ENCODE assay signal across 15 mouse cellular contexts in the genomic region with DNA sequence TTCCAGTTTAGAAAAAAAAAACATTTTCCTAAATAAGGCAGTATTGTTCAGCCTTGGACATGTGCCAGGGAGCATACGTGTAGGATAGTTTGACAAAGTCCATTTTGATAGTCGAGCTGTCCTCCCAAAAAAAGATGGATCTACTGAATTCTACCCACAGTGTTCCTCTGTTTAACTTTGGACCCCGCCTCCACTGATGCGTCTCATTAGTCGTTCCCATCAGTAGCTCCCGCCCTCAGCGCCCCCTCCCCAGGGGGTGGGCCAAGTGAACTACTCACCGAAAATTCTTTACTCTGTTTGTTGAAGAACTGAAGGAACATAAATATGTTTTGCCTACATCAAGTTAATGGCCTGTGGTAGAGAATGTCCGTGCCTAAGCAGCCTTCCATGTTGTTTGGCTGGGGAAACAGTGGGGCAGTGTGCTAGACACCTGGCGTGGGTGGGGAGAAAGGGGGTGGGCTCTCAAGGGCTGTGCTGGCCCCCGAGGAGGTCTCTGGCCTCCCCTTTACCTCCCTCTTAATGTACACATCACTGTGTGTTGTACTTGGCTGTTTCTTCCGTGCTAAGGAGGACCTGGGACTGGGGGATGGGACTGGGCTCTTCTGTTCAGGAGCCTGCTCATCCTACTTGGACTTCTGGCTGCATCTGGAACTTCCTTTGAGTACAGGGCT. TPM values are rescaled to one million over a fixed set of nuclear protein-coding genes. Genes with fewer than 3 reads are reported as not detected.
DNase-seq lines count a peak whose midpoint lies in the region; ATAC-seq lines count a peak whose summit lies in the region.
"Had no signal": no experiment of that assay in that cellular context is flagged by ENCODE, and none has a peak within 500 bp of the region (broad histone marks: within the 10 kb centered on the region; RNA-seq: fewer than 3 reads in every experiment).

No protein-coding gene starts in this region.

- H3K36me3 ChIP-seq in heart, embryonic 16.5 days (ENCODE audit: control insufficient read depth, insufficient read depth), result no peaks in the 10 kb centered on the region
- no peaks in the 10 kb centered on the region for H3K36me3 ChIP-seq in lung, embryonic 15.5 days
- H3K36me3 ChIP-seq in embryonic facial prominence, embryonic 10.5 days (replicated peaks), result 0 out of 2 replicates have a peak, but pooled peaks cover 9% of the 10 kb centered on the region
- peaks cover 11% of the 10 kb centered on the region; the same call in 1 of the 2 replicates for H3K36me3 ChIP-seq in limb, embryonic 10.5 days
- H3K36me3 ChIP-seq: liver, embryonic 12.5 days; midbrain, embryonic 10.5 days; neural tube, embryonic 12.5 days had no signal

- H3K9ac ChIP-seq in heart, embryonic 16.5 days (ENCODE audit: low read length), result no peak overlapping the region
- no peak overlapping the region for H3K9ac ChIP-seq in lung, embryonic 15.5 days
- H3K9ac ChIP-seq: liver, embryonic 12.5 days; neural tube, embryonic 12.5 days had no signal

- peaks cover 5% of the 10 kb centered on the region; the same call in 1 of the 2 replicates for H3K9me3 ChIP-seq in heart, embryonic 16.5 days (replicated peaks; ENCODE audit: control insufficient read depth, low read length)
- H3K9me3 ChIP-seq in lung, embryonic 15.5 days, result no peaks in the 10 kb centered on the region
- H3K9me3 ChIP-seq in embryonic facial prominence, embryonic 10.5 days, result peaks cover 10% of the 10 kb centered on the region
- H3K9me3 ChIP-seq in limb, embryonic 10.5 days (replicated peaks), result peaks cover 6% of the 10 kb centered on the region
- H3K9me3 ChIP-seq: liver, embryonic 12.5 days had no signal

- no peaks in the 10 kb centered on the region for H3K27me3 ChIP-seq in heart, embryonic 16.5 days (ENCODE audit: control insufficient read depth, insufficient read depth, low read length)
- no peaks in the 10 kb centered on the region for H3K27me3 ChIP-seq in lung, embryonic 15.5 days
- no peaks in the 10 kb centered on the region for H3K27me3 ChIP-seq in embryonic facial prominence, embryonic 10.5 days (replicated peaks; ENCODE audit: low read depth, poor library complexity, severe bottlenecking)
- no peaks in the 10 kb centered on the region for H3K27me3 ChIP-seq in limb, embryonic 10.5 days (ENCODE audit: low read depth, poor library complexity, severe bottlenecking)
- H3K27me3 ChIP-seq: neural tube, embryonic 12.5 days had no signal

- whole genome bisulfite sequencing in heart, embryonic 16.5 days, result 53% methylated on average over 12 of the region's 12 CpGs
- 31% methylated on average over 12 of the region's 12 CpGs for WGBS in lung, embryonic 15.5 days
- WGBS in embryonic facial prominence, embryonic 10.5 days, result 60% methylated on average over 12 of the region's 12 CpGs
- 74% methylated on average over 12 of the region's 12 CpGs for WGBS in limb, embryonic 10.5 days

- H3K4me3 ChIP-seq in heart, embryonic 16.5 days (ENCODE audit: low read length), result no peak overlapping the region
- H3K4me3 ChIP-seq in lung, embryonic 15.5 days, result no peak overlapping the region
- H3K4me3 ChIP-seq in embryonic facial prominence, embryonic 10.5 days, result no peak overlapping the region
- H3K4me3 ChIP-seq in limb, embryonic 10.5 days, result no peak overlapping the region
- H3K4me3 ChIP-seq: liver, embryonic 12.5 days; midbrain, embryonic 10.5 days; neural tube, embryonic 12.5 days had no signal

- peak; percentile 45; the same call in 1 of the 2 replicates for ATAC-seq in heart, embryonic 16.5 days (replicated peaks; ENCODE audit: extremely low read depth, insufficient read depth, low FRiP score)
- no peak for ATAC-seq in lung, embryonic 15.5 days (ENCODE audit: borderline replicate concordance, extremely low read depth, low FRiP score, low TSS enrichment)
- ATAC-seq: liver, embryonic 12.5 days had no signal

- H3K4me1 ChIP-seq in heart, embryonic 16.5 days (ENCODE audit: control insufficient read depth, insufficient read depth, low read length), result peaks cover 8% of the 10 kb centered on the region
- peaks cover 27% of the 10 kb centered on the region for H3K4me1 ChIP-seq in lung, embryonic 15.5 days
- peaks cover 43% of the 10 kb centered on the region for H3K4me1 ChIP-seq in embryonic facial prominence, embryonic 10.5 days
- peaks cover 40% of the 10 kb centered on the region for H3K4me1 ChIP-seq in limb, embryonic 10.5 days

- peak overlapping the region; percentile 72 for H3K27ac ChIP-seq in heart, embryonic 16.5 days (ENCODE audit: low read length)
- peak overlapping the region; percentile 42 for H3K27ac ChIP-seq in lung, embryonic 15.5 days
- H3K27ac ChIP-seq in embryonic facial prominence, embryonic 10.5 days (replicated peaks), result peak overlapping the region; percentile 54
- peak overlapping the region; percentile 50 for H3K27ac ChIP-seq in limb, embryonic 10.5 days
- H3K27ac ChIP-seq: liver, embryonic 12.5 days; neural tube, embryonic 12.5 days had no signal

- no peak overlapping the region for H3K4me2 ChIP-seq in heart, embryonic 16.5 days (ENCODE audit: low read depth, low read length)
- H3K4me2 ChIP-seq in lung, embryonic 15.5 days, result no peak overlapping the region
- H3K4me2 ChIP-seq: liver, embryonic 12.5 days; neural tube, embryonic 12.5 days had no signal

- no peak for DNase-seq in heart, adult 18-20 months
- DNase-seq in lung, postnatal 36 days, result no peak
- no peak for DNase-seq in embryonic facial prominence, embryonic 10.5 days (ENCODE audit: low spot score)
- DNase-seq in limb, embryonic 10.5 days (ENCODE audit: low spot score), result no peak
- no peak for DNase-seq in adrenal gland, postnatal 25 days
- DNase-seq in left cerebral cortex, adult 8-10 months (ENCODE audit: low spot score in 2 of 2), result no peak
- DNase-seq: adrenal gland, adult 2 months; cerebellum, postnatal 36 days; right cerebral cortex, postnatal 14 days had no signal

RNA-seq across cellular contexts. Expression of gene Mest, which starts 7.1 kb away (rescaled TPM):
- 1,693 and 1,886 TPM in 2 replicates for polyA plus RNA-seq in heart, embryonic 16.5 days (2015; fragmentation: Nextera tagmentation; extraction: Ambion mirVana)
- total RNA-seq in heart, adult 18-20 months (2021), result 1 to 10 TPM; 5.4 to 6.8 TPM
- 1,436 and 1,497 TPM in 2 replicates for polyA plus RNA-seq in lung, embryonic 15.5 days (2015; fragmentation: Nextera tagmentation; extraction: Ambion mirVana)
- polyA plus RNA-seq in embryonic facial prominence, embryonic 10.5 days (2016; fragmentation: Nextera tagmentation; extraction: Ambion mirVana), result 1,878 and 2,201 TPM in 2 replicates
- polyA plus RNA-seq in limb, embryonic 10.5 days (2016; fragmentation: Nextera tagmentation; extraction: Ambion mirVana), result 3,140 and 3,810 TPM in 2 replicates
- total RNA-seq in adrenal gland, postnatal 25 days (2021), result 54.9 and 56.7 TPM in 2 replicates
- total RNA-seq in left cerebral cortex, adult 8-10 months (2022), result 100 to 1,000 TPM in 1 of 4 experiments, 10 to 100 TPM in 3; 66.1 to 109 (median 76.2) TPM
- total RNA-seq: granulocyte monocyte progenitor cell, adult 5-6 weeks had no signal

RNA-seq across cellular contexts. Expression of gene Cep41, which starts 36.9 kb away (rescaled TPM):
- 9.3 and 10.5 TPM in 2 replicates for polyA plus RNA-seq in heart, embryonic 16.5 days (2015; fragmentation: Nextera tagmentation; extraction: Ambion mirVana)
- 1 to 10 TPM; 1.3 to 1.5 TPM for total RNA-seq in heart, adult 18-20 months (2021)
- polyA plus RNA-seq in lung, embryonic 15.5 days (2015; fragmentation: Nextera tagmentation; extraction: Ambion mirVana), result 12.1 and 13.0 TPM in 2 replicates
- polyA plus RNA-seq in embryonic facial prominence, embryonic 10.5 days (2016; fragmentation: Nextera tagmentation; extraction: Ambion mirVana), result 17.7 and 17.9 TPM in 2 replicates
- 28.8 and 33.1 TPM in 2 replicates for polyA plus RNA-seq in limb, embryonic 10.5 days (2016; fragmentation: Nextera tagmentation; extraction: Ambion mirVana)
- 5.7 and 9.9 TPM in 2 replicates for total RNA-seq in adrenal gland, postnatal 25 days (2021)
- total RNA-seq in left cerebral cortex, adult 8-10 months (2022), result 1 to 10 TPM; 4.9 to 6.6 (median 6.1) TPM
